Mouse (Mus musculus) gastrocnemius, postnatal 25 days (tissue): Measurements from ENCODE around the gene Hist1h2bb. TPM values are rescaled to one million over a fixed set of nuclear protein-coding genes. Genes with fewer than 3 reads are reported as not detected.

Experiments
- DNase-seq: peaks from one replicate; pipeline ENCODE4 v3.0.0; 2022
- total RNA-seq, 2 experiments: library from RNA; stranded (reverse); gene quantifications; 1 replicate in 1 of 2; 2 replicates in 1 of 2; pipeline ENCODE4 v1.2.3; 2021

Gene Hist1h2bb
- total RNA-seq, 2 experiments from 2014 or later: 5.9 to 10.7 TPM

DNA sequence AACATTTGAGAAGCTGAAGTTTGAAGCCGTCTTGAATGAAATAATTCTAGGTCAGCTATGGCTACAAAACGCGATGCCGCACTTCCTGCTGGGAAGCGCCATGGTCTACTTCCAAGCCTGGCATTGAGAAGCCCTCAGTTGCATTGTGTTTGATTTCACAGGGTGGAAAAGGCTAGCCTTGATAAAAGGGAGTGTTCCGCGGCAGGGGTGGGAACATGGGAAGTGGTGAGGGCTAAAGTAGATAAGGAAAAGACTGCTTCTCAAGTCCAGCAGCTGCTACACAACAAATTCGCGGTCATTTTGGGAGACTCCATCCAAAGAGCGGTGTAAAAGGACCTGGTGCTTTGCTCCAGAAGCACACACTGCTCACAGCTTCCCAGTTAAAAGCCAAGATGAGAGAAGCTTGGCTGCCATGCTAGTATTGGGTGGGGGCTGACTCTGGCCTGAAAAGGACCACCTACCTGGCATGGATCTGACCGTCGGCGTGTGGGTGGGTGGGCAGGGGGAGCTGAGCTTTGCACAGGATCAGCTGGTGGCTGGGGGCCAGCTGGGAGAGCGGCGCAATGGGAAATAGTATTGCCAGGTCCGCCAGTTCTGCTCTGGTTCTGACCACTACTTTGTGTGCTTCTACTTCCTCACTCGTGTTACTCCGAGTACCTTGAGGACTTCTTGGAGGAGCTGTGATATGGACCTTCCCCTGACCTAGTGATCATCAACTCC, 17.9 kb upstream of the Hist1h2bb start:
- no peak for DNase-seq

DNA sequence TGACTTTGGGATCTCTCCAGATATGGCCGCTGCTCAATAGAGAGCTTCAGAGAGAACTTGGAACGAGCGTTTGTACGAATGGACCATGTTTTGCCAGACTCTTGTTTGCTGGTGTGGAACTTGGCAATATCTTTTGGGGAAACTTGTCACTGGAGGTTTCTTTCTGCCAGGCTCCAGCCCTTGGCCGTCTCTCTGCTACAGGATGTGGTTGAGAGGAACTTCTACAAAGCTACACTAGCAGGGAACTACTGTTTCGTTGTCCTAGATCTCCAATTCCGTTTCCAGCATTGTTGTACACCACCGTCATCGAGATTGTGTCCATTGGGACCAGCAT, 17.4 kb upstream of the Hist1h2bb start:
- no peak for DNase-seq

DNA sequence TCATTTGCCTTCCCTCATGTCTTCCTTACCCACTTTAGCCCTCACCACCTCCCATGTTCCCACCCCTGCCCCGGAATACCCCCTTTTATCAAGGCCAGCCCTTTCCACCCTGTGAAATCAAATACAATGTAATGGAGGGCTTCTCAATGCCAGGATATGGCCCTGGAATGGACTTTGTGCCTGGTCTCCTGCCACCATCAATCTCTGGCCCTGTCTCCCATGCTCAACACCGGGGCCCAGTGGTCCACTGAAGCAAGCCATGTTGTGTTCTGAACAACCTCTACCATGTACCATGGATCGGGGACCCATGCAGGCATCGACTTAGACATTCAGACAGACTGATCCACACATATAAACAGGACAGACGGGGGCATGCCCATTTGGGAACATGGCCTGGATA, 16.8 kb upstream of the Hist1h2bb start:
- DNase-seq: no peak

DNA sequence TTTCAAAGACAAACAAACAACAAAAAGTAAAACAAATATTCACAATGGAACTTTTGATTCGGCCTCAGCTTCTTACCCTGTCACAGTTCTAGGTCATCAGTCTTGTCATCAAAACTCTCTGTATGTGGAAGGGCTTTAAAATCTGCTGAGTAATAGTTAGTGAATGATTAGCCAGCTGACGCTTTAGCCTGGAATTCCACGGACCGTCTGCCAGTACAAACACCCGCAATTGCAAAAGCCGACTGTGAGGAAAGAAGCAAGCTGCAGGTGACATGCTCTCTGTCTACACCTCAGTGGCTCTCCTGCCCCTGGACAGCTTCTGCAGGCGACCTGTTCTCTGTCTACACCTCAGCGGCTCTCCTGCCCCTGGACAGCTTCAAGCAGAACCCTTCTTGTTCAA, 16.1 kb upstream of the Hist1h2bb start:
- no peak for DNase-seq

DNA sequence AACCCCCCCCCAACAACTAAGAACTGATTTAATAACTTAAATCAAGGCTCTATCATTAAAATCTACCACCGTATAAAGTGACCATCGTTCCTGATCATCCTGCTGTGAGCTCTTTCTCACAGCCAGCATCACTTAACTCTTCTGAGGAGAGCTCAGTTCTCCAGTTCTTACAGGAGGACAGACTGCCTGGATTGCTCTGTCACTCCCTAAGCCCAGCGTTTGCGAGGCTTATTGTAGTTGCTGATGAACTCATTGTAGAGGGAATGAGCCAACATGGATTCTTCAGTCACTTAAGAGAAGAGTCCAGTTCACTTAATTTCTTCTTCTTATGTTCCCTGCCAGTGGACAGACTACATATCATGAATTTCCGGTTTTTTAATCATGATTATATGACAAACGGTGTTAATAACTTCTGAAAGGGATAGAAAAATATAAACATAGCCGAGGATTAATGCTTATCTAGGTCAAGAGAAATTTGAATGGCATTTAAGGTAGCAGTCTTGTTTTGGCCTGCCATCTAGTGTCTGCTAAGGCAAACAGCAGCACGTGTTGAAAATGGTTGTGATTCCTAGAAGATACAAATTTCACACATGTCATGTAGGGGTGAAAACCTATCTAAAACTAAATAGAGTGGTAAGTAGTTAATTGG, 14.3 kb upstream of the Hist1h2bb start:
- no peak for DNase-seq

DNA sequence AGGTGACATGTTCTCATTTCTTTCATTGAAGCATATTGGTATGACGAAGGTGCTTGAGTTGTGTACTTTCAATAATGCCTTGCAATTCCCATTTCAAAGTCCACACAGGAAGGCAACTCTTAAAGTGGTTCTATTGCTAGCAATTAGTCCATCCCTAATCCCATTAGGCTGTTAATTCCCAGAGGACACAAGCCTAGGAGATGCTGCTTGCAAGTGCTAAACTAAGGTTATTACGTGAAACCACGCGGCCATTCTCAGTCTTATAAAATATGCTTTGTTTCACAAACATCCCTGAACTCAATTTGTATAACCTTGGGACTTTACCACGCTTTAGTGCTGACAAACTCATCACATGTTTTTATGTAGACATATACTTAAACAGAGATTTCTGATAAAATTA, 9.4 kb upstream of the Hist1h2bb start:
- DNase-seq: no peak

DNA sequence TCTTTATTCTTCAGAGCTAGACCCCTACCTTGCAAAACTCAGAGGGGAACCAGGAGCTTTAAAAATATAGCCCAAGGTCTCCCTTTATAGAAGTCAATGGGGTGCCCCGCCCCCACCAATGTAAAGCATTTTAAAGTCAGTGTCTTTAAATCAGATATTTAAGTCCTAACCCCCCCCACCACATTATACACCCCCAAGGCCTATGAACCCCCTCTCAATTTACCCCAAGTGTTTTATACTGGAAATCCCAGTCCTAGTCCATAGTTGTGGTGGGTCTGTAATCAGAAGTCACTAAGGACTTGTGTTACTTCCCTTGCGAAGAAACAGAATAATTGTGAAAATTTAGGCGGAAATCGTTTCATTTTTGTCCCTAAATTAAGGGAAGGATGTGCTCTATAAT, 8.5 kb upstream of the Hist1h2bb start:
- no peak for DNase-seq

DNA sequence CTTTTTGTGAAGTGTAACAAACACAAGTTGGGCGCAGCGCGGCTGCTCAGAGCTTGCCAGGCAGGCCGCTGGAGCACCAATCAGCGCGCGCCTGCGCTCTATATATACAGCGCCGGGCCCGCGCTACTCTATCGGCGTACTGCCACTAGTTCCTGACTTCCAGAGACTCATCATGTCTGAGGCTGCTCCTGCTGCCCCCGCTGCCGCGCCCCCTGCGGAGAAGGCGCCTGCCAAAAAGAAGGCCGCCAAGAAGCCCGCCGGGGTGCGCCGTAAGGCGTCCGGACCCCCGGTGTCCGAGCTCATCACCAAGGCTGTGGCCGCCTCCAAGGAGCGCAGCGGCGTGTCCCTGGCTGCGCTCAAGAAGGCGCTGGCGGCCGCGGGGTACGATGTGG, 7.9 kb upstream of the Hist1h2bb start, which contains the start of gene Hist1h1c:
Hist1h1c (plus strand) TSS at position 132 of the 392 bp plus-strand sequence.
- peak; percentile 89 for DNase-seq

DNA sequence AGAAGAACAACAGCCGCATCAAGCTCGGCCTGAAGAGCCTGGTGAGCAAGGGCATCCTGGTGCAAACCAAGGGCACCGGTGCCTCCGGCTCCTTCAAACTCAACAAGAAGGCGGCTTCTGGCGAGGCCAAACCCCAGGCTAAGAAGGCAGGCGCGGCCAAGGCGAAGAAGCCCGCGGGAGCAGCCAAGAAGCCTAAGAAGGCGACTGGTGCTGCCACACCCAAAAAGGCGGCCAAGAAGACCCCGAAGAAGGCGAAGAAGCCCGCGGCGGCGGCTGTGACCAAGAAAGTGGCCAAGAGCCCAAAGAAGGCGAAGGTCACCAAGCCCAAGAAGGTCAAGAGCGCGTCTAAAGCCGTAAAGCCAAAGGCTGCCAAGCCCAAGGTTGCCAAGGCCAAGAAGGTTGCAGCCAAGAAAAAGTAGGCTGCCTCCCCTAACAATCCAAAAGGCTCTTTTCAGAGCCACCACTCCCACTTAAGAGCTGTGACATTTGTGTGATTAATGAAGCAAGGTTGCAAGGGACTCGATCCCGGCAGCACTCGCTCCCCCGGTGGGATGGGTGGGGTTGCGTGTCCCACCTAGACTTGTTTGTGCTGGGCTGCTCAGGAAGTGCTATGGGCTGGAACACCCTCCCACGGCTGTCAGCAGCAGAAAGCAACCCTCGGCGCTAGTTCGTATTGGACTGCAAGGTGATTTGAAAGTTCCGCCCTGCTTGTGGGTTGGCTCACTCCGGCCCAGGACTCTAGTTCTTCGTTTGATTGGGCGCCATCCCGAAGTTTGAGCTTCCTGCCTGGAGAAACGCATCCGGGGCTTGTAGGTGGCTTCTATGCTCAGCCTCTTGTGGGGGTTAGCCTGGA, 7.2 kb upstream of the Hist1h2bb start:
- peak; percentile 94 for DNase-seq

DNA sequence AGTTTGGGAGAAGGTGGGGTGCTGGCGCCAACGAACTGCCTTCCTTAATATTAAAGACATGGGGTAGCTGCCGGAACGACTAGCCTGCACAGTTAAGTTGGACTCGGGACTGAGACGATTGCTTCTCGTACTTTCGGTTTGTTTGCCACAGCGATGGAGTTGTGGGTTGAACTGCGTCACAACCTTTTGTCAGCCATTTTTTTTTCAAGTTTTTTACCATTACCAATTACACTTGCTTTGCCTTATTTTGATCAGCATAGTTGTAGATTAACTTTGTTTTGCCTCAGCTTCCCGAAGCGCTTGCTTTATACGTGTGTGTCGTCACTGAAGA, 6.6 kb upstream of the Hist1h2bb start:
- DNase-seq: no peak

DNA sequence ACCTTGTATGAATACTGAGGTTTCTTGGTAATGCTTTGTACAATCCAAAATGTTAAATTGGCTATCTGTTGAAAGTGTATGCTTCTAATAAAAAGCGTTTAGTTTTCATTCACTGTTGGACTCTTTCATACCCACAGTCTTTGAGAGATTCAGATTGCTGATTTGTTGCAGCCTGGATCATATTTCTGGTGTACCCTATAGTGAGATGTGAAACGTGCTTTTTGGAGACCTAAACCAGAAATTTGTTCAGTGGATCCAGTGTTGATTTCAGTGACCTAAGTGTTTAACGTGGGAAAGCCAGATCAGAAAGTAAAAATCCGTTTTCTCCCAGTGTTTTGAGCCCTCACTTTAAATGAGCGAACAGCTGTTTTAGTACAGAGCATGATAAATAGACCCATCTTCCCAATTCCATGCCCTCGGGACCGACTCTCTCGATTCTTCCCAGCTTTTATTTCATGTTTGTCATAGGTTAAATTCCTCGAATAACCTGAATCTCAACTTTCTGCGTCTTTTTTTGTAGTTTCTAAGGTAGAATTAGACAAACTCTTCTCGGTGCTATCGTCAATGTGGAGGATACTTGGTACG, 6.2 kb upstream of the Hist1h2bb start:
- no peak for DNase-seq

DNA sequence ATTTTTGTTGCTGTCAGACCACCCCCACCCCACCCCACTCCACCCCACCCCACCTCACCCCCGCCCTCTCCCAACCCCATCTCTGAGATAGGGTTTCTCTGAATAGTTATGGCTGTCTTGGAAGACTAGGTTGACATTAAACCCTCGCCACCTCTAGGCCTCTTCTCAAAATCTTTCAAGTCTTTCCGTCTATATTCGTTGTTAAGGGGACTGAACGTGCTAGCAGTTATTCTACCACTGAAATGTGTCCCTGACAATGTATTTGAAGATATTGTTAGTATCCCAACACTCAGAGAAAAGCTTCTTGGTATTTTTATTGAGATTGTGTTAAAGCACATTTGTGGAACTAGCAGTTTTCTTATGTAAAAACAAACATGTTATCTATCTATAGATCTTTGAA, 5.6 kb upstream of the Hist1h2bb start:
- no peak for DNase-seq

DNA sequence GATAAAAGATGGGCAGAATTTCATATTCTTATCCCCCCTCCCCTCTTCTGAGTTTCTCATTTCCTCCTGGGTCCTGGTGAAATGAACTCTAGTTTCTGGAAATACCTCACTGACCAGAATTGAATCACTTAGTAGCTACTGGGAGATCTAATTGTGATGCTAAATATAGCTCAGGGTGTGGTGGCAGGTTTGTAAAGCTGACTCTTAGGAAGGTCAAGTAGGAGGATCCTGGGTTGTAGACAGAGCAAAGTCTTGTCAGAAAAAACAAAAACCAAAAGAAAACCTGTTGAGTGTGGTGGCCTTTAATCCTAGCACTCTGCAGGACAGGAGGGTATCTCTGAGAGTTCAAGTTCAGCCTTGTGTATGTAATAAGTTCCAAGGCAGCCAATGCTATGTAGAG, 4.5 kb upstream of the Hist1h2bb start:
- no peak for DNase-seq

DNA sequence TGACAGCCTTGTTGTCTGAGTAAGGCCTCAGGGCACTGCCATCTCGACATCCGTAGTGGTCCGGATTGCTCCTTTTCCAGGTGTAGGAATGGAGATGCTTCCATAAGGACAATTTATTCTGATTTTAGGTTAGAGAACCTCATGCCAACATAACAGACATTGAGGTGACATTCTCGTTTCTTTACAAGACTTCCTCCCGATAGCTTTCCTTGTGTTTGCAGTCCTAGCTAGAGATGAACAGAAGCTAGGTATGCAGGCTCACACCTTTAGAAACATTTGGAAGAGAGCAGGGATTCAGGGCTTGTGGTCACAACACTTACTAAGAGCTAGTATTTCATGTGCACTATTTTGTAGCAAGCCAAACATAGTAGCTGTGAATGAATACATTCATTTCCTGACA, 3.3 kb upstream of the Hist1h2bb start:
- DNase-seq: no peak

DNA sequence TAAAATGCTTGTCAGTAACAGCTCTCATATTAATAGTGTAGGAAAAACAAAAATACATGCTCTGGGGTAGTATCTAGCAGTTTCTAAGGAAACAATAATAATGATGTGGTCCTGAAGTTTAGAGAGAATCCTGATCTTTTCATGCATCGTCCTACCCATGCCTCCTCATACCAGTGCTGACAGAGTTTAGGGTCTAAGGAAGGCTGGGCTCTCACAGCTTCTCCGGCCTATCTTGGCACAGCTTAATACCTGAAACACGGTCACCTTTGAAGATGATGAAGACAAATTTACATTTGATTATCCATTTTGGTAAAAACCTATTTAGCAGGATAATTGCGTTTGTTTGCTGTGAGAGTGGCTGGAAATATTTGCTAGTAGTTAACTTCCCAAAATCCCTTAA, 2.6 kb upstream of the Hist1h2bb start:
- no peak for DNase-seq

DNA sequence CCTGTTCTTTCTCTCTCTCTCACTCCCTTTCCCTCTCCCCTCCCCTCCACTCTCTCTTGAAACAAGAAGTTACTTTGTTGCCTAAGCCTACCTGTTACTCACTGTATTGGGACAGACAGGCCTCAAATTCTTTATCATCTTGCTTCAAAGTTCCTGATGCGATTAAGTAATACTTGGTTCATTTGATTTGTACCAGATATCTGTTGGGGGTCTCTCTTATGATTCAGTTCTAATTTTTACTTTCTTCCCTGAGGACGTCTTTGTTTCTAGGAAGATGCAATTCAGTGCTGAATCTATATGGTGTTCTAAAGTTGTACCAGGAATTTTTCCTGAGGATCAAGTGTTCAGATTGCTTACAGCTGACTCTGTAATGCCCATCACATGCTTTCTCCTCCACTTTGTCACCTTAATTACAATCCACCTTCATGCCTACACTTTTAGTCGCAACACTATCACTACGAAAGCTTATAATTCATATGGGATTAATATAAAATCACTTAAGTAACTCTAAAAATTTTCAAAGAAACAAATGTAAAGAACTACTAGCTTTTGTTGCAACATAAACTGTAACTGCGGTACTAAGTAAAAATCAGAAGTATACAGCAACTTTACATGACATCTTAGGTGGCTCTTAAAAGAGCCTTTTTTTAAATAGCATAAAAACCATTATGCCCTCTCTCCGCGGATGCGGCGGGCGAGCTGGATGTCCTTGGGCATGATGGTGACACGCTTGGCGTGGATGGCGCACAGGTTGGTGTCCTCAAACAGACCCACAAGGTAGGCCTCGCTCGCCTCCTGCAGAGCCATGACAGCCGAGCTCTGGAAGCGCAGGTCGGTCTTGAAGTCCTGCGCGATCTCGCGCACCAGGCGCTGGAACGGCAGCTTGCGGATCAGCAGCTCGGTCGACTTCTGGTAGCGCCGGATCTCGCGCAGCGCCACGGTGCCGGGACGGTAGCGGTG, 1.8 kb upstream of the Hist1h2bb start:
- no peak for DNase-seq

DNA sequence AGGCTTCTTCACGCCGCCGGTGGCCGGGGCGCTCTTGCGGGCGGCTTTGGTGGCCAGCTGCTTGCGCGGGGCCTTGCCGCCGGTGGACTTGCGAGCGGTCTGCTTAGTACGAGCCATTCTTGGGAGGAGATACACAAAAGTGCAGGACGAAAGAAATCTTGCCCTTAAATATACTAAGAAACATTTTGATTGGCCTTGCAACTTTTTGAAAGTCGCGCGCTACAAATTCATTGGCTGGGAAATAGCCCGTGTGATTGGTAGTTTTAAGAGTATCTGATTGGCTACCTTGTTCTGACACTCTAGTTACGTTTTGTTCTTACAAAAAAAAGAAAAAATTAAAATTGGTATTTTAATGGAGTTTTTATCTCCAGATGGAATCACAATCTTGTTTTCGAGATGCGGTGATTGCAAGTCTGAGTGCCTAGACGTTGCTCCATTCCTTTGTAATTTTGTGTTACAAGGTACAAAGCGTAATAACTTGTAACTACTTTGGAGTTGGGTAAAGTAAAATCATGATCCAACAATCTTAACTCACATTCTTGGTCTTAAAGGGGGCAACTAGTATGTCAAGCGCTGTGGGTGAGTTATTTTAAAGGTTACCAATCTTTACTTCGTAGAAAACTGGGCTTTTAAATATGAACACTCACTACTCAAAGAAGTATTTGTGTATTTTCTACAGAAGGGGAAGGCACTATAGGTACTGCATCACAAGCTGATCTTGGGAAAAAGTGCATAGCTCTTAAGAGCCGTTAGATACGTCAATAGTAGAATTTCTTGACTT, 963 bp upstream of the Hist1h2bb start, which contains the start of gene Hist1h3c:
Hist1h3c (minus strand) TSS at position 222 of the 781 bp plus-strand sequence.
- peak; percentile 64 for DNase-seq

DNA sequence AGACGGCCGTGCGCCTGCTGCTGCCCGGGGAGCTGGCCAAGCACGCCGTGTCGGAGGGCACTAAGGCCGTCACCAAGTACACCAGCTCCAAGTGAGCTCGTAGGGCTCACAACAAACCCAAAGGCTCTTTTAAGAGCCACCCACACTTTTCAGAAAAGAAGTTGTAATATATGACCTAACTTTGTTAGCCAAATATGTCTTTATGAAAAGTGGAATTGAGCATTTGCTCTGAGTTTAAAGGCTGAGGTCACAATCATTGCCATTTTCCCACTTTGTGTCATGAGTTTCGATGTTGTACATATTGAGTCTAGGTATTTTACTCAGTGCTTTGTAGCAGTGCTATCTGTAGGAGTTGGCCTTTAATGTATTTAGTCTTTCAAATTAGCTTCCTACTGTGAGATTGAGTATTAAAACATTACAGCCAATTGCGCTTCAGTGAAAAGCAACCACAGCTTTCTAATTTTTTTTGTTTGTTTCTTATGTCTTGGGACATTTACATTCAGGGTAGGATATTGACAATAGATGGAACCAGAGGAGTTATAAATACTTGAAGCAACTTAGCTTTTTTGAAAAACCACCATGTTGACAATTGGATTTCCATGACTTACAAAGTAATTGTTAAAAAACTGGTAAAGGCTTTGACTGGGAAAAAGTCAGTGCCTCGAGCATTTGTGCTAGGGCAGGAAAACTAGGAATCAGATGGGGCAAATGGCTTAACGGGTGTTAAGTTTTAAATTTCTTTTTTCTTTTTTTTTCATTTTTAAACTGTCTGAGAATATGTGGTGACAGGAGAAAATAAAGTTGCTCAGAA, 752 bp downstream of the Hist1h2bb start:
- DNase-seq: no peak

DNA sequence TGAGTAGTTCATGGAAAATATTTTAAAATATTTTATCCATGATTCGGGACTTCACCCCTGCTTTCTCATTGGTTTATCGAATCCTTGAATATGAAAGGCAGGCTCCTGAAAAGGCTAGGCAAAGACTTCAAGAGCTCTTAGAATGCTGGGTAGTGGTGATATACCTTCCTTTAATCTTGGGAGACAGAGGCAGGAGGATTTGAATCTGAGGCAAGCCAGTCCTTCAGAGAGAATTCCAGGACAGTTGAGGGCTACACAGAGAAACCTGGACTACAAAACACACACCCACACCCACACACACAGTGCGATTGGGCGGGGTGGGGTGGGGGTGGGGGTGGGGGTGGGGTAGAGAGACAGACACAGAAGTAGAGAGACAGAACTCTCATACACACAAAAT, 1.4 kb downstream of the Hist1h2bb start:
- DNase-seq: no peak

DNA sequence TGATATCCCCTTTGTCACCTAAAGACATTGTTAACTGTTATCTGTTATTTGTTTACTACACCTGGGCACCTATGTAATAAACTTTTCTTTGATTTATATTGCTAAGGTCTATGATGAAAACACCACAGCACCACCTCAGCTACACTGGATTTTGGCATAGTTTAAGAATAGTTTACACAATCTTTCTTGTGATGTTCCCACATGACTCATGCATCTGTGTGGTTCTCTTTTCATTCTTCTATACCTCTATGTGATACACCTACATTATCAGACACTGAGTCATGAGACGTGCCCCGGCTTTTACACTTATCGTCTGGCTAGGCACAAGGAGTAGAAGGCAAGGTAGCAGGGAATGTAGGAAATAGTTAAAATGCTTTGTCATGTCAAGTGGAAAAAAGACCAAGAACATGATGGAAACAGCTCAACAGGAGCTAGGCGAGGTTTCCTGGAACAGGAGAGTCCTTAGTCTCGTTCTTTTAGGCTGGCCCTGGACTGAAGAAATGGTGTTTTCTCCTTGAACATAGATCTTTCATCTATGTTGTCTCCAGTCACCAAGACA, 3.1 kb downstream of the Hist1h2bb start:
- no peak for DNase-seq
